Mouse (Mus musculus): ENCODE data around the gene Tcerg1l. TPM values are rescaled to one million over a fixed set of nuclear protein-coding genes. Genes with fewer than 3 reads are reported as not detected.

The Tcerg1l gene
- total and polyA plus RNA-seq, 3 experiments = not detected

GRCm38 (mm10) chr7:138215177-138215830, 182.2 kb downstream of the Tcerg1l start:
- no peak for DNase-seq (ENCODE audit: low read depth, low spot score)
- H3K9me3 ChIP-seq (replicated peaks; ENCODE audit: insufficient read depth, low read length) = no peaks in the 10 kb centered on the region
- H3K36me3 ChIP-seq (ENCODE audit: control insufficient read depth in 1 of 2, insufficient read depth in 2 of 2, low read length in 2 of 2) = no peaks in the 10 kb centered on the region
- H3K4me1 ChIP-seq (ENCODE audit: control insufficient read depth in 1 of 2, insufficient read depth in 2 of 2, low read length in 2 of 2) = no peaks in the 10 kb centered on the region
- no peaks in the 10 kb centered on the region for H3K79me2 ChIP-seq (ENCODE audit: control insufficient read depth, insufficient read depth, low read length, poor library complexity)
- no peak overlapping the region for H3K27ac ChIP-seq (ENCODE audit: control insufficient read depth, low read depth, low read length)
- H3K27me3 ChIP-seq (ENCODE audit: control insufficient read depth in 1 of 2, insufficient read depth in 2 of 2, low read length in 2 of 2) = no peaks in the 10 kb centered on the region
- no peak overlapping the region for H3K9ac ChIP-seq (ENCODE audit: control insufficient read depth, low read depth, low read length, poor library complexity, severe bottlenecking)
- no peak overlapping the region for H3K4me3 ChIP-seq (ENCODE audit: control insufficient read depth in 1 of 2, insufficient read depth in 1 of 2, low read depth in 2 of 2, low read length in 2 of 2)
- TF ChIP-seq SMC3 (IDR thresholded peaks at IDR 0.05; ENCODE audit: low read depth, low read length) (no peak), KAT2A (conservative IDR thresholded peaks at IDR 0.05; ENCODE audit: low read depth, low read length) (no peak), CHD2 (IDR thresholded peaks at IDR 0.05; ENCODE audit: low read length) (no peak), ZC3H11A (IDR thresholded peaks at IDR 0.05; ENCODE audit: low read depth, low read length) (no peak)

GRCm38 (mm10) chr7:138214710-138215109, 182.8 kb downstream of the Tcerg1l start:
- Histone ChIP-seq H3K9me3 (replicated peaks; ENCODE audit: insufficient read depth, low read length) (no peaks in the 10 kb centered on the region), H3K4me3 (ENCODE audit: control insufficient read depth in 1 of 2, insufficient read depth in 1 of 2, low read depth in 2 of 2, low read length in 2 of 2) (no peak overlapping the region), H3K27ac (ENCODE audit: control insufficient read depth, low read depth, low read length) (no peak overlapping the region), H3K4me1 (ENCODE audit: control insufficient read depth in 1 of 2, insufficient read depth in 2 of 2, low read length in 2 of 2) (no peaks in the 10 kb centered on the region), H3K36me3 (ENCODE audit: control insufficient read depth in 1 of 2, insufficient read depth in 2 of 2, low read length in 2 of 2) (no peaks in the 10 kb centered on the region), H3K9ac (ENCODE audit: control insufficient read depth, low read depth, low read length, poor library complexity, severe bottlenecking) (no peak overlapping the region), H3K27me3 (ENCODE audit: control insufficient read depth in 1 of 2, insufficient read depth in 2 of 2, low read length in 2 of 2) (no peaks in the 10 kb centered on the region), H3K79me2 (ENCODE audit: control insufficient read depth, insufficient read depth, low read length, poor library complexity) (no peaks in the 10 kb centered on the region)
- DNase-seq (ENCODE audit: low read depth, low spot score) = no peak
- no peak for TF ChIP-seq GATA1 (IDR thresholded peaks at IDR 0.05; ENCODE audit: low read depth, low read length)
- TF ChIP-seq MAZ (IDR thresholded peaks at IDR 0.05; ENCODE audit: low read depth, low read length) = no peak
- no peak for TF ChIP-seq ETS1 (IDR thresholded peaks at IDR 0.05; ENCODE audit: low read depth, low read length)
- TF ChIP-seq TCF12 (IDR thresholded peaks at IDR 0.05; ENCODE audit: low read depth, low read length) = no peak
- no peak for TF ChIP-seq BHLHE40 (IDR thresholded peaks at IDR 0.05; ENCODE audit: borderline replicate concordance, low read depth, low read length)
- no peak for TF ChIP-seq EP300 (IDR thresholded peaks at IDR 0.05; ENCODE audit: low read depth in 1 of 2, low read length in 2 of 2)
- no peak for TF ChIP-seq E2F4 (IDR thresholded peaks at IDR 0.05; ENCODE audit: borderline replicate concordance, low read depth, low read length)
- TF ChIP-seq TAL1 (IDR thresholded peaks at IDR 0.05; ENCODE audit: low read length) = no peak
- TF ChIP-seq CHD2 (IDR thresholded peaks at IDR 0.05; ENCODE audit: low read length) = no peak
- TF ChIP-seq USF2 (IDR thresholded peaks at IDR 0.05; ENCODE audit: borderline replicate concordance in 1 of 2, insufficient read depth in 1 of 2, low read depth in 1 of 2, low read length in 2 of 2) = no peak
- no peak for TF ChIP-seq ZNF384 (IDR thresholded peaks at IDR 0.05; ENCODE audit: low read depth, low read length)
- no peak for TF ChIP-seq ELF1 (IDR thresholded peaks at IDR 0.05; ENCODE audit: low read depth, low read length)
- no peak for TF ChIP-seq MYC (IDR thresholded peaks at IDR 0.05; ENCODE audit: low read depth, low read length)
- TF ChIP-seq ZMIZ1 (IDR thresholded peaks at IDR 0.05; ENCODE audit: low read depth, low read length) = no peak
- TF ChIP-seq ZKSCAN1 (IDR thresholded peaks at IDR 0.05; ENCODE audit: low read depth, low read length) = no peak
- no peak for TF ChIP-seq MYB (IDR thresholded peaks at IDR 0.05; ENCODE audit: low read depth, low read length)
- no peak for TF ChIP-seq ZC3H11A (IDR thresholded peaks at IDR 0.05; ENCODE audit: low read depth, low read length)
- no peak for TF ChIP-seq NELFE (IDR thresholded peaks at IDR 0.05; ENCODE audit: low read depth, low read length)
- TF ChIP-seq USF1 (IDR thresholded peaks at IDR 0.05; ENCODE audit: low read depth, low read length) = no peak
